In the genomic region with DNA sequence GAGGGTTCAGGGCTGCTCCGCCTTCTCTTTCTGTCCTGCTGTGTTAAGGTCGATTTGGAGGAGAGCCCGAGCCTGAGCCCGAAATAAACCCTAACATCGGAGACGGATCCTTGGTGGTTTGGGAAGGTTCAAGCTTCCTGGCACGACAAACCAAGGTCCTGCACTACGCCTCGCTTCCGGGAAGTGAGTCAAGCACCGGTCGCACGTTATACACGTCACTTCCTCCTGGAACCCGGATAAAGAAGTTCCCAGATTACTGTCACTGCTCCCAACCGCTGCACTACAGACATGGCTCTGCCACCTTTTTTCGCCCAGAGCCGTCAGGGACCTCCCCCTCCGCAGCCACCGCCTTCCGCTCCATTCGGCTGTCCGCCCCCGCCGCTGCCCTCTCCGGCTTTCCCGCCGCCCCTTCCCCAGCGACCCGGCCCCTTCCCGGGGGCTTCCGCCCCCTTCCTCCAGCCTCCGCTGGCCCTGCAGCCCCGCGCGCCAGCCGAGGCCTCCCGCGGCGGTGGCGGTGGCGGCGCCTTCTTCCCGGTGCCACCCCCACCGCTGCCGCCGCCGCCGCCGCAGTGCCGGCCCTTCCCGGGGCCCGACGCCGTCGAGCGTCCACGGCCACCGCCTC, we compare ENCODE assay signal across 8 mouse cellular contexts. TPM values are rescaled to one million over a fixed set of nuclear protein-coding genes. Genes with fewer than 3 reads are reported as not detected.
A peak's percentile ranks its signal among the peaks of the same experiment; 100 is the strongest.
DNase-seq lines count a peak whose midpoint lies in the region; ATAC-seq lines count a peak whose summit lies in the region.

Pdcd7 (plus strand) TSS at position 251 of the 622 bp plus-strand sequence.

- no peaks in the 10 kb centered on the region for H3K36me3 ChIP-seq in intestine, embryonic 14.5 days (ENCODE audit: control insufficient read depth, insufficient read depth, low read length)

- peak within 1 kb of the TSS; percentile 94 for H3K27ac ChIP-seq in intestine, embryonic 14.5 days (ENCODE audit: low read depth)

- peak within 1 kb of the TSS; percentile 99 for H3K4me3 ChIP-seq in intestine, embryonic 14.5 days (ENCODE audit: low read depth, low read length)

- peak within 1 kb of the TSS; percentile 95 for H3K9ac ChIP-seq in intestine, embryonic 14.5 days (ENCODE audit: low read length)

- DNase-seq in adrenal gland, adult 18-20 months (ENCODE audit: low spot score in 2 of 2): peak; percentile 92 to 93
- DNase-seq in embryo, embryonic 11 days: peak; percentile 97
- peak; percentile 91 for DNase-seq in gastrocnemius, postnatal 25 days
- DNase-seq in intestine, embryonic 14.5 days (ENCODE audit: low spot score): peak; percentile 99
- DNase-seq in left cerebral cortex, postnatal 14 days (ENCODE audit: low spot score in 2 of 2): peak; percentile 97 to 98
- peak; percentile 97 for DNase-seq in mesoderm, embryonic 11.5 days (ENCODE audit: low read depth, low spot score)
- peak; percentile 93 to 96 for DNase-seq in right cerebral cortex, postnatal 36 days (ENCODE audit: low spot score in 2 of 2)
- DNase-seq in yolk sac, embryonic 10.5 days (ENCODE audit: low spot score): peak; percentile 94

- peaks cover 13% of the 10 kb centered on the region for H3K4me1 ChIP-seq in intestine, embryonic 14.5 days (replicated peaks; ENCODE audit: control insufficient read depth, insufficient read depth, low read length)

- ATAC-seq in intestine, embryonic 14.5 days (replicated peaks; ENCODE audit: low FRiP score, low TSS enrichment, low read depth): peak; percentile 96

- intact Hi-C loops in left cerebral cortex, postnatal 14 days (cut with DNase I): no loop called here

- H3K27me3 ChIP-seq in intestine, embryonic 14.5 days (replicated peaks; ENCODE audit: control insufficient read depth, insufficient read depth, low read length): no peaks in the 10 kb centered on the region

- under 1% methylated on average over 46 of the region's 59 CpGs for WGBS in intestine, embryonic 14.5 days

- peak within 1 kb of the TSS; percentile 90 for H3K4me2 ChIP-seq in intestine, embryonic 14.5 days (ENCODE audit: low read length)

- H3K9me3 ChIP-seq in intestine, embryonic 14.5 days (ENCODE audit: control insufficient read depth, low read length): peaks cover 4% of the 10 kb centered on the region; the same call in 1 of the 2 replicates

RNA-seq across cellular contexts. Expression of gene Pdcd7, which starts in this region (rescaled TPM):
- 10 to 100 TPM; 18.0 to 18.6 TPM for total RNA-seq in adrenal gland, adult 18-20 months (2021)
- total RNA-seq in gastrocnemius, postnatal 25 days (2021): 10 to 100 TPM; 10.1 to 12.7 TPM
- polyA plus RNA-seq in intestine, embryonic 14.5 days (2014; fragmentation: Nextera tagmentation; extraction: Ambion mirVana): 9.2 and 11.2 TPM in 2 replicates
- total RNA-seq in left cerebral cortex, postnatal 14 days (2021): 10 to 100 TPM; 21.5 to 22.6 TPM

Comparison
In these comparisons a context has a peak if more than half of its experiments do, and no peak if none do; other contexts are left out.
1. Peak in every context shown above with its lines: DNase-seq, ATAC-seq, H3K4me3 ChIP-seq and H3K27ac ChIP-seq.